Mouse (Mus musculus) small intestine, adult 2 months (tissue): ENCODE data around the gene Evl.

Experiments used
- CTCF ChIP-seq: fragments of 200-500 bp; IDR thresholded peaks from 2 replicates; pipeline ENCODE4 v1.5.1; 2012; ENCODE audit warnings: low read depth, mild to moderate bottlenecking, control low read depth, inconsistent platforms, low read length, moderate library complexity, mixed read lengths; ENCODE audit not compliant: insufficient replicate concordance, insufficient read length; ENCODE audit errors: extremely low read depth
- POLR2A ChIP-seq: fragments of 200-500 bp; IDR thresholded peaks from 2 replicates; pipeline ENCODE4 v1.6.1; 2012; ENCODE audit warnings: low read depth, mild to moderate bottlenecking, control low read depth, inconsistent platforms, low read length, moderate library complexity

- TF ChIP-seq CTCF (no peak), POLR2A (no peak)
Measured at GRCm38 (mm10) chr12:108686463-108686862, 131.9 kb downstream of the Evl start.
